Mouse (Mus musculus): ENCODE measurements around the gene Lrrc4.

Lrrc4 gene

GRCm38 (mm10) chr6:28720391-28721171 lies 111.0 kb downstream of the Lrrc4 start:
- DNase-seq: no peak

GRCm38 (mm10) chr6:28717845-28718237 lies 113.7 kb downstream of the Lrrc4 start:
- DNase-seq: no peak

- peak; percentile 72 for DNase-seq
Measured at GRCm38 (mm10) chr6:28717203-28717844, 114.2 kb downstream of the Lrrc4 start.

GRCm38 (mm10) chr6:28710035-28710434 lies 121.5 kb downstream of the Lrrc4 start:
- no peak for DNase-seq

- no peak for DNase-seq
Measured at GRCm38 (mm10) chr6:28706976-28707592, 124.5 kb downstream of the Lrrc4 start.

GRCm38 (mm10) chr6:28706108-28706975 lies 125.2 kb downstream of the Lrrc4 start:
- no peak for DNase-seq

- DNase-seq: no peak
Measured at GRCm38 (mm10) chr6:28705384-28706107, 126.0 kb downstream of the Lrrc4 start.

- DNase-seq: no peak
Measured at GRCm38 (mm10) chr6:28704612-28705011, 126.9 kb downstream of the Lrrc4 start.

- DNase-seq: no peak
Measured at GRCm38 (mm10) chr6:28697214-28697613, 134.3 kb downstream of the Lrrc4 start.

GRCm38 (mm10) chr6:28692659-28693058 lies 138.9 kb downstream of the Lrrc4 start:
- DNase-seq: no peak

GRCm38 (mm10) chr6:28687776-28688175 lies 143.8 kb downstream of the Lrrc4 start:
- DNase-seq: no peak

GRCm38 (mm10) chr6:28685745-28686144 lies 145.8 kb downstream of the Lrrc4 start:
- no peak for DNase-seq

GRCm38 (mm10) chr6:28685052-28685451 lies 146.5 kb downstream of the Lrrc4 start:
- no peak for DNase-seq

- no peak for DNase-seq
Measured at GRCm38 (mm10) chr6:28681521-28682457, 149.8 kb downstream of the Lrrc4 start.

- DNase-seq: no peak
Measured at GRCm38 (mm10) chr6:28680537-28680936, 151.0 kb downstream of the Lrrc4 start.

- DNase-seq: no peak
Measured at GRCm38 (mm10) chr6:28678896-28679295, 152.7 kb downstream of the Lrrc4 start.

GRCm38 (mm10) chr6:28674686-28675085 lies 156.9 kb downstream of the Lrrc4 start:
- no peak for DNase-seq

- DNase-seq: no peak
Measured at GRCm38 (mm10) chr6:28672388-28672787, 159.2 kb downstream of the Lrrc4 start.

GRCm38 (mm10) chr6:28669251-28669650 lies 162.3 kb downstream of the Lrrc4 start:
- no peak for DNase-seq

- no peak for DNase-seq
Measured at GRCm38 (mm10) chr6:28667586-28667985, 164.0 kb downstream of the Lrrc4 start.

GRCm38 (mm10) chr6:28664716-28665115 lies 166.8 kb downstream of the Lrrc4 start:
- no peak for DNase-seq
